8 mouse cellular contexts compared by ENCODE assay signal in the genomic region with DNA sequence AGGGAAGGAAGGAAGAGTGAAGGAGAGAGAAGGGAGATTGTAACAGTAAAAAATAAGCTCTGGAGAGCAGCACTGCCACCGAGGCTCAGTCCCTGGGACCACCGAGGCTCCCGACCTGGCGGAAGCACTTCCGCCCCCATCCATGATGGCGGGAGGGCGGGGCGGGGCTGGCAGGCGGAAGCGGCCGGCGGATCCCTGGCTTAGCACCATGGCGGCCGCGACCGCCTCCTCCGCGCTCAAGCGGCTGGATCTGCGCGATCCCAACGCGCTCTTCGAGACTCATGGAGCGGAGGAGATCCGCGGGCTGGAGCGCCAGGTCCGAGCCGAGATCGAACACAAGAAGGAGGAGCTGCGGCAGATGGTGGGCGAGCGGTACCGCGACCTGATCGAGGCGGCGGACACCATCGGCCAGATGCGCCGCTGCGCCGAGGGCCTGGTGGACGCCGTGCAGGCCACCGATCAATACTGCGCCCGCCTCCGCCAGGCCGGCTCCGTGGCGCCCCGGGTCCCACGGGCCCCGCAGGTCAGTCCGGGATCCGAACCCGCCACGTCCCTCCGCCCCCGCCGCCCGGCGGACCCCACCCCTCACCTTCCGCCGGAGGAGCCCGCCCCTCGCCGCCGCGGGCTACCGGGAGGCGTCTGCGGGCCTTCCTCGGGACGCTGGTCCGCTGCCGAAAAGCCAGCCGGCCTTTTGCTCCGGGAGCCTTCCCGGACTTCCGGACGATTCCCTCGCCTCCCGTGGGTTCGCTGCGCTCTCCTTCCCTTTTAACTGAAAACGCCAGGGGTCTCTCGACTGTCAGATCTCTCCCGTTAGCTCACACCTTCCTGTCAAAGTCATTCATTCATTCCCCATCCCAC. TPM values are rescaled to one million over a fixed set of nuclear protein-coding genes. Genes with fewer than 3 reads are reported as not detected.
DNase-seq lines count a peak whose midpoint lies in the region; ATAC-seq and TF ChIP-seq lines count a peak whose summit lies in the region.

TSS of gene Slc39a11 (minus strand) at position 727 of the 858 bp plus-strand sequence.

- H3K27me3 ChIP-seq in intestine, embryonic 16.5 days (replicated peaks; ENCODE audit: control insufficient read depth, insufficient read depth, low read length), result no peaks in the 10 kb centered on the region
- H3K27me3 ChIP-seq in limb, embryonic 12.5 days, result no peaks in the 10 kb centered on the region
- 0 out of 2 replicates have a peak, but pooled peaks cover 13% of the 10 kb centered on the region for H3K27me3 ChIP-seq in midbrain, embryonic 13.5 days
- no peaks in the 10 kb centered on the region for H3K27me3 ChIP-seq in spleen, adult 2 months (ENCODE audit: control insufficient read depth, insufficient read depth, low read length)

- peak; percentile 51 for DNase-seq in layer of hippocampus, adult 11-12 months (ENCODE audit: low spot score)
- DNase-seq in layer of hippocampus, adult 9-10 months (ENCODE audit: low spot score), result no peak
- peak; percentile 86 for DNase-seq in embryo, embryonic 10.5 days (ENCODE audit: low spot score)
- DNase-seq in spleen, adult 2 months (ENCODE audit: low read depth in 1 of 2, low spot score in 2 of 2), result peak; percentile 35 to 54

- H3K4me3 ChIP-seq in intestine, embryonic 16.5 days (ENCODE audit: low read length), result peak within 1 kb of the TSS; percentile 88
- H3K4me3 ChIP-seq in limb, embryonic 12.5 days (replicated peaks), result peak within 1 kb of the TSS; percentile 96
- H3K4me3 ChIP-seq in midbrain, embryonic 13.5 days (replicated peaks), result peak within 1 kb of the TSS; percentile 80
- H3K4me3 ChIP-seq in spleen, adult 2 months (ENCODE audit: extremely low read depth, insufficient read depth, insufficient read length), result peak within 1 kb of the TSS; percentile 98

- no peaks in the 10 kb centered on the region for H3K9me3 ChIP-seq in intestine, embryonic 16.5 days (ENCODE audit: control insufficient read depth, low read length)
- H3K9me3 ChIP-seq in limb, embryonic 12.5 days, result no peaks in the 10 kb centered on the region; the same call in 1 of the 2 replicates
- no peaks in the 10 kb centered on the region for H3K9me3 ChIP-seq in midbrain, embryonic 13.5 days

- peak within 1 kb of the TSS; percentile 77 for H3K4me2 ChIP-seq in intestine, embryonic 16.5 days (ENCODE audit: low read depth, low read length)
- peak within 1 kb of the TSS; percentile 70 for H3K4me2 ChIP-seq in limb, embryonic 12.5 days
- H3K4me2 ChIP-seq in midbrain, embryonic 13.5 days (replicated peaks), result peak within 1 kb of the TSS; percentile 66

- TF ChIP-seq POLR2A in spleen, adult 2 months (IDR thresholded peaks at IDR 0.05; ENCODE audit: low read depth, low read length), result peak; percentile 59

- no peak for TF ChIP-seq CTCF in spleen, adult 2 months (IDR thresholded peaks at IDR 0.05; ENCODE audit: extremely low read depth, insufficient read depth, insufficient read length, insufficient replicate concordance)

- H3K9ac ChIP-seq in intestine, embryonic 16.5 days (ENCODE audit: low read depth, low read length), result peak within 1 kb of the TSS; percentile 96
- H3K9ac ChIP-seq in limb, embryonic 12.5 days (replicated peaks), result peak within 1 kb of the TSS; percentile 90
- H3K9ac ChIP-seq in midbrain, embryonic 13.5 days (replicated peaks), result peak within 1 kb of the TSS; percentile 91

- peak; percentile 53 for ATAC-seq in granulocyte monocyte progenitor cell, adult 5-6 weeks (replicated peaks; ENCODE audit: poor library complexity, severe bottlenecking)
- peak; percentile 83 for ATAC-seq in intestine, embryonic 16.5 days
- peak; percentile 71; the same call in 1 of the 2 replicates for ATAC-seq in limb, embryonic 12.5 days (ENCODE audit: insufficient number of reproducible peaks, insufficient read depth, low FRiP score, low TSS enrichment, low read depth)
- peak; percentile 89 for ATAC-seq in midbrain, embryonic 13.5 days

- H3K4me1 ChIP-seq in intestine, embryonic 16.5 days (ENCODE audit: control insufficient read depth, insufficient read depth, low read length), result peaks cover 10% of the 10 kb centered on the region
- peaks cover 46% of the 10 kb centered on the region for H3K4me1 ChIP-seq in limb, embryonic 12.5 days (replicated peaks)
- H3K4me1 ChIP-seq in midbrain, embryonic 13.5 days (replicated peaks), result peaks cover 29% of the 10 kb centered on the region
- peaks cover 7% of the 10 kb centered on the region; the same call in 1 of the 2 replicates for H3K4me1 ChIP-seq in spleen, adult 2 months (ENCODE audit: control insufficient read depth, insufficient read depth, insufficient read length)

- H3K27ac ChIP-seq in intestine, embryonic 16.5 days (ENCODE audit: low read length), result peak within 1 kb of the TSS; percentile 82
- peak within 1 kb of the TSS; percentile 89 for H3K27ac ChIP-seq in limb, embryonic 12.5 days
- peak within 1 kb of the TSS; percentile 92 for H3K27ac ChIP-seq in midbrain, embryonic 13.5 days
- H3K27ac ChIP-seq in spleen, adult 2 months (ENCODE audit: insufficient read depth, low read length), result peak within 1 kb of the TSS; percentile 88

- H3K36me3 ChIP-seq in intestine, embryonic 16.5 days (ENCODE audit: control insufficient read depth, insufficient read depth, low read length), result peaks cover 14% of the 10 kb centered on the region
- H3K36me3 ChIP-seq in limb, embryonic 12.5 days, result peaks cover 33% of the 10 kb centered on the region
- peaks cover 31% of the 10 kb centered on the region for H3K36me3 ChIP-seq in midbrain, embryonic 13.5 days
- peaks cover 25% of the 10 kb centered on the region for H3K36me3 ChIP-seq in spleen, adult 2 months (ENCODE audit: control insufficient read depth, insufficient read depth, low read length)

- under 1% methylated on average over 81 of the region's 91 CpGs for WGBS in intestine, embryonic 16.5 days
- under 1% methylated on average over 90 of the region's 91 CpGs for WGBS in limb, embryonic 12.5 days
- under 1% methylated on average over 86 of the region's 91 CpGs for WGBS in midbrain, embryonic 13.5 days
- WGBS in spleen, adult 2 months, result under 1% methylated on average over 88 of the region's 91 CpGs

RNA-seq across cellular contexts. Expression of gene Slc39a11, which starts in this region (rescaled TPM):
- total RNA-seq in granulocyte monocyte progenitor cell, adult 5-6 weeks (2014; fragmentation: Nextera tagmentation), result 24.8 and 37.0 TPM in 2 replicates
- 30.5 and 36.9 TPM in 2 replicates for total RNA-seq in granulocyte monocyte progenitor cell, adult 5-6 weeks (2017)
- polyA plus RNA-seq in intestine, embryonic 16.5 days (2015; fragmentation: Nextera tagmentation; extraction: Ambion mirVana), result 52.8 and 56.5 TPM in 2 replicates
- 17.3 and 17.9 TPM in 2 replicates for polyA plus RNA-seq in limb, embryonic 12.5 days (2016; fragmentation: Nextera tagmentation; extraction: Ambion mirVana)
- 29.8 and 31.2 TPM in 2 replicates for polyA plus RNA-seq in midbrain, embryonic 13.5 days (2015; fragmentation: Nextera tagmentation; extraction: Ambion mirVana)
- 11.6 and 13.6 TPM in 2 replicates for polyA plus RNA-seq in spleen, adult 2 months (2012; rRNA removed)
